Mouse (Mus musculus): ENCODE measurements around the gene Olfr52. TPM values are rescaled to one million over a fixed set of nuclear protein-coding genes. Genes with fewer than 3 reads are reported as not detected.

Gene Olfr52
- not detected in 2 replicates for polyA plus RNA-seq (2012; rRNA removed)

DNA sequence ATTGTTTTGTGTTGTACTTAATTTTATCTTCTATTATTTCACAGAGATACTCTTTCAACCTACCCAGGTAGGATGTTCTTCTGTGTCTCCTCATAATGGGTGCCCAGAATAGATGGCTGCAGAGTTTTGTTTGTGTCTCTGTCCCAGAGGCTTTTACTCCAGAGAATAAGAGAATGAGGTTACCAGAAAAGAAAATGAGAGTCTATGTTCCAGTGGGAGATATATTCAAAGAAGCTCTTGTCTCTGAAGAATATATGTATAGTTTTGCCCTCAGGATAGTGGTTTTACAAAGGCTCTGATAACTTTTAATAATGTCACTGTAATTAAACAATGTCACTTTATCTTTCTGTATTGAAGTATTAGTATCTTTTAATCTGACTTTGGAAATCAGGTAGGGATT lies at the start of gene Olfr52:
Olfr52 (minus strand) TSS at position 101 of the 400 bp plus-strand sequence.

GRCm38 (mm10) chr2:86231301-86231700 lies 45.8 kb upstream of the Olfr52 start, which contains the start of gene Olfr1047:
Olfr1047 (minus strand) TSS chr2:86231401.

GRCm38 (mm10) chr2:86219214-86219613 lies 33.7 kb upstream of the Olfr52 start, which contains the start of gene Olfr1046:
Olfr1046 (minus strand) TSS chr2:86219314.

DNA sequence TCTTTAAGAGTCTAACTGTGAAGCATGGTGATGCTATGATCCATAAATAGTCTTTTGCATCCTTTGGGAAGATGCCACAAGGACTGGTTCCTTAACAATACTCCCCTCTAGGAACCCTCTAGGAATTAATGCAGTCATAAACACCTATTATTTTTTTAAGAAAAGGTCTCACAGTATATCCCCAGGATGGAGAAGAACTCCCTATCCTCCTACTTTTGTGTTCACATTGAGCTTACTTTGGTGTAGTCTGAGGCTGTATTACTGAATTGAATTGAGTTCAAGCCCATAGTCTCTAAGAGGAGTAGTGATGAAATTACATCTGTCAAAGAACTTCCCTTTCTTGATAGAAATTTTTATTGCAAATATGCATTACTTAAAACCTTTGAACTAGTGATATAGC lies 17.4 kb upstream of the Olfr52 start, which contains the start of gene Olfr1045:
Olfr1045 (minus strand) TSS at position 101 of the 400 bp plus-strand sequence.

GRCm38 (mm10) chr2:86177720-86178119 lies 7.8 kb downstream of the Olfr52 start, which contains the start of gene Olfr1044:
Olfr1044 (minus strand) TSS chr2:86177820.

DNA sequence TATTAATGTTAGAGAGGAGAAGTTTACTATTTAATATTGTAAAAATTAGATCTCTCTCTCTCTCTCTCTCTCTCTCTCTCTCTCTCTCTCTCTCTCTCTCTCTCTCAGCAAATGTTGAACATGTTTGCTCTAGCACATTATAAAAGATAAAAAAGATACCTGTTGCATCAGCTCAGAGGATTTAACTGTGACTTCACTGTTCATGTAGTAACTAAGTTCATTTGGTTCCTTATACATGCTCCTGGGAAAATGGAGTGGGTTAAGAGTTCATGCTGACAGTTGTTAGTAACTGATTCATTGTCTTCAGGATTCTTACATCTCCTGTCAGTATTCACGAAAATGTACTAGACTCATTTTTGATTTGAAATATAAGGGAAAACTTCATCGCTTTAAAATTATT lies 18.1 kb downstream of the Olfr52 start, which contains the start of gene Olfr1043:
Olfr1043 (minus strand) TSS at position 101 of the 400 bp plus-strand sequence.

GRCm38 (mm10) chr2:86161738-86162137 lies 23.7 kb downstream of the Olfr52 start, which contains the start of gene Olfr1042:
Olfr1042 (minus strand) TSS chr2:86161838.

GRCm38 (mm10) chr2:86146632-86147031 lies 38.9 kb downstream of the Olfr52 start, which contains the start of gene Olfr1040:
Olfr1040 (minus strand) TSS chr2:86146732.

DNA sequence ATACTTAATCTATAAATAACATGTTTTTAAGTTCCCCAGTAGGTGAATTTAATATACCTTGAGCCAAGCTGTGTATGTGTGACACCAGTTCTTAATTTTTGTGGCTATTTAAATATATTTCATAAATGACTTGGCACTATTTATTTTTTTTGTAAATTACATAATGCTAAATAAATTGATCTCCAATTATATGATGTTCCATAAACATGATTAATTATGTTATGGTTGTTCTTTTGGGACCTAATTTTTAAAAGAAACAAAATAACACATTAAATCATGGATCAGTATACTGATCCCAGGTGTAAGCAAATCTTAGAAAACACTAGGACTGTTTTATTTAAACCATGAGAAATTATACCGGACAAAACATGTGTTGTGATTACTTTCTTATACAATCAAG lies 49.7 kb downstream of the Olfr52 start, which contains the start of gene Olfr1039:
Olfr1039 (minus strand) TSS at position 101 of the 400 bp plus-strand sequence.

Other genes with a start within 250 kb of the Olfr52 start
- not detected in 2 replicates for gene Olfr1028, start 235.2 kb downstream of the Olfr52 start, polyA plus RNA-seq (2012; rRNA removed)
- not detected in 2 replicates for gene Olfr1029, start 211.8 kb downstream of the Olfr52 start, polyA plus RNA-seq (2012; rRNA removed)
- not detected in 2 replicates for gene Olfr1030, start 206.4 kb downstream of the Olfr52 start, polyA plus RNA-seq (2012; rRNA removed)
- not detected in 2 replicates for gene Olfr1031, start 195.4 kb downstream of the Olfr52 start, polyA plus RNA-seq (2012; rRNA removed)
- gene Olfr1032, start 180.1 kb downstream of the Olfr52 start, polyA plus RNA-seq (2012; rRNA removed), result not detected in 2 replicates
- gene Olfr1033, start 165.1 kb downstream of the Olfr52 start, polyA plus RNA-seq (2012; rRNA removed), result 0.02 and 0.25 TPM in 2 replicates
- gene Olfr1034, start 139.8 kb downstream of the Olfr52 start, polyA plus RNA-seq (2012; rRNA removed), result 0.04 TPM in 1 of 2 replicates, not detected in the other
- gene Olfr1036, start 111.7 kb downstream of the Olfr52 start, polyA plus RNA-seq (2012; rRNA removed), result not detected in 2 replicates
- gene Olfr1037, start 98.3 kb downstream of the Olfr52 start, polyA plus RNA-seq (2012; rRNA removed), result not detected in 2 replicates
- not detected in 2 replicates for gene Olfr1039, start 49.8 kb downstream of the Olfr52 start, polyA plus RNA-seq (2012; rRNA removed)
- not detected in 2 replicates for gene Olfr1040, start 39.0 kb downstream of the Olfr52 start, polyA plus RNA-seq (2012; rRNA removed)
- not detected in 2 replicates for gene Olfr1042, start 23.8 kb downstream of the Olfr52 start, polyA plus RNA-seq (2012; rRNA removed)
- not detected in 2 replicates for gene Olfr1043, start 18.2 kb downstream of the Olfr52 start, polyA plus RNA-seq (2012; rRNA removed)
- gene Olfr1044, start 7.9 kb downstream of the Olfr52 start, polyA plus RNA-seq (2012; rRNA removed), result not detected in 2 replicates
- gene Olfr1045, start 17.3 kb upstream of the Olfr52 start, polyA plus RNA-seq (2012; rRNA removed), result not detected in 2 replicates
- gene Olfr1046, start 33.6 kb upstream of the Olfr52 start, polyA plus RNA-seq (2012; rRNA removed), result not detected in 2 replicates
- not detected in 2 replicates for gene Olfr1047, start 45.7 kb upstream of the Olfr52 start, polyA plus RNA-seq (2012; rRNA removed)
- gene Olfr1048, start 54.6 kb upstream of the Olfr52 start, polyA plus RNA-seq (2012; rRNA removed), result not detected in 2 replicates
- gene Olfr1049, start 72.6 kb upstream of the Olfr52 start, polyA plus RNA-seq (2012; rRNA removed), result not detected in 2 replicates
- not detected in 2 replicates for gene Olfr1051, start 93.4 kb upstream of the Olfr52 start, polyA plus RNA-seq (2012; rRNA removed)
- gene Olfr1052, start 106.8 kb upstream of the Olfr52 start, polyA plus RNA-seq (2012; rRNA removed), result not detected in 2 replicates
- gene Olfr1053, start 129.6 kb upstream of the Olfr52 start, polyA plus RNA-seq (2012; rRNA removed), result not detected in 2 replicates
- not detected in 2 replicates for gene Olfr1054, start 149.8 kb upstream of the Olfr52 start, polyA plus RNA-seq (2012; rRNA removed)
- not detected in 2 replicates for gene Olfr1055, start 164.6 kb upstream of the Olfr52 start, polyA plus RNA-seq (2012; rRNA removed)
- gene Olfr1056, start 176.8 kb upstream of the Olfr52 start, polyA plus RNA-seq (2012; rRNA removed), result not detected in 2 replicates
- gene Olfr1057, start 192.7 kb upstream of the Olfr52 start, polyA plus RNA-seq (2012; rRNA removed), result not detected in 2 replicates
- not detected in 2 replicates for gene Olfr1058, start 202.9 kb upstream of the Olfr52 start, polyA plus RNA-seq (2012; rRNA removed)
- not detected in 2 replicates for gene Olfr1061, start 228.4 kb upstream of the Olfr52 start, polyA plus RNA-seq (2012; rRNA removed)
- not detected in 2 replicates for gene Olfr1062, start 241.1 kb upstream of the Olfr52 start, polyA plus RNA-seq (2012; rRNA removed)

Data from central nervous system, embryonic 14 days (tissue).